Mouse (Mus musculus) right cerebral cortex, adult 18-20 months (tissue): ENCODE data around the gene Igfn1.
A peak's percentile ranks its signal among the peaks of the same experiment; 100 is the strongest.

Source experiments
- DNase-seq: peaks from one replicate; pipeline ENCODE4 v3.0.0; 2022; ENCODE audit warnings: mixed read lengths

Igfn1 gene

DNA sequence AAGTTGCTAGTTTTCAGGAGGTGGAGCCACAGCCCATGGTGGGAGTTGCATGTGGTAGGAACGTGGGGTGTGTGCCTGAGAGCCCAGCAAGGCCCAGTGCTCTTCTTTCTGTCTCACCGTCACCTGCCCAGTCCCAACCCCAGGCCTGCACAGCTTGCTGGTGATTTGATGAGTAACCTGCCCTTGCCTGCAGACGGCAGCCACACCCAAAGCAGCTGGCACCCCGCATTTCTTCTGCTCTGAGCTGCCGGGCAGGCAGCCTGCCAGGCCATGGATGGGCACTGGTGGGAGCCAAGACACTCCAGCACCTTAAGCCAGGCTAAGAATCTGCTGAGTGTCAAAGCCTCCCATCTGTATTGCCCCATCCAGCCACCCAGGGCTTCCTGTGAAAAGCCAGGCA, 80.3 kb downstream of the Igfn1 start:
- DNase-seq, result no peak

DNA sequence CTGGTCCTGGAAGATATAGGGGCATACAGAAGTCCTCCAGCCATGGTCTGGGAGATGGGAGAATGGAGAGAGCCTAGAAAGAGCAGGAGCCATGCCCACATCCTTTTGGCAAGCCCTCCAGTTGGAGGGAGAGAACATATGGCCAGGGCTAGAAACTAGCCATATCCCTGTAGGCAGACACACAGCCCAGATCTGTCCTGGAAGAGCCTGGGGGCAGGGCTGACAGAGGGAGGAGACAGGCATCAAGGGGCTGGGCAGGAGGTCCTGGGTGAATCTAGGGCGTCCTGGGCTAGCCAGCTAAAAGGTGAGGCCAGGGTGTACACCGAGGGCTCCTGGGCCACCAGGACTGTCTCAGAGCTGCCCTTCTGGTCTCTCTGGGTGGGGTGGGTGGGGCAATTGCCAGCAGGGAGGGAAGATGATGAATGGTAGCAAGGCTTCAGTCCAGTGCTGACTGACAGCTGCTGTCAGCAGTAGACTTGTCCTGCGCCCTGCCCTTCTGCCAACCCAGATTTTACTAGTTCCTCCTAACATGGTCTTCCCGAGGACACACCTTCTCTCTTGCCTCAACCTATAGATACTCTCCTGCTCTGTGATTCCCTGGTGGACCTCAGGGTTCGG, 81.7 kb downstream of the Igfn1 start:
- DNase-seq, result no peak

DNA sequence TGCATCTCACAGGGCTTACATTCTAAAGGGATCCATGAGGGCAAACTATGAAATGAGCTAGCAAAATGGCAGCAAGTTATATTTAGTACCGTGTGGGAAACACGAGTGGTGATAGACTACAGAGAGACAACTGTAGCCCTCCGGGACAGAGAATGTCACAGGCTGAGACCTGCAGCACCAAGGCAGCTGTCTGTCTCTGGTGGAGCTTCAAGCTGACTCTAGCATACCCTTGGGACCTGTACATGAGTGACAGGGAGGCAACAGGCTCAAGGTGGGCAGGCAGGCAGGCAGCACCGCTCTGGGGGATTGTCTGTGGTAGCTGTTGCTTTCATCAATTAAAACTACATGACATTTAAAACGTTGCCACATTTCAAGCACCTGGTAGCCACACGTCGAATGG, 82.9 kb downstream of the Igfn1 start:
- DNase-seq, result no peak

DNA sequence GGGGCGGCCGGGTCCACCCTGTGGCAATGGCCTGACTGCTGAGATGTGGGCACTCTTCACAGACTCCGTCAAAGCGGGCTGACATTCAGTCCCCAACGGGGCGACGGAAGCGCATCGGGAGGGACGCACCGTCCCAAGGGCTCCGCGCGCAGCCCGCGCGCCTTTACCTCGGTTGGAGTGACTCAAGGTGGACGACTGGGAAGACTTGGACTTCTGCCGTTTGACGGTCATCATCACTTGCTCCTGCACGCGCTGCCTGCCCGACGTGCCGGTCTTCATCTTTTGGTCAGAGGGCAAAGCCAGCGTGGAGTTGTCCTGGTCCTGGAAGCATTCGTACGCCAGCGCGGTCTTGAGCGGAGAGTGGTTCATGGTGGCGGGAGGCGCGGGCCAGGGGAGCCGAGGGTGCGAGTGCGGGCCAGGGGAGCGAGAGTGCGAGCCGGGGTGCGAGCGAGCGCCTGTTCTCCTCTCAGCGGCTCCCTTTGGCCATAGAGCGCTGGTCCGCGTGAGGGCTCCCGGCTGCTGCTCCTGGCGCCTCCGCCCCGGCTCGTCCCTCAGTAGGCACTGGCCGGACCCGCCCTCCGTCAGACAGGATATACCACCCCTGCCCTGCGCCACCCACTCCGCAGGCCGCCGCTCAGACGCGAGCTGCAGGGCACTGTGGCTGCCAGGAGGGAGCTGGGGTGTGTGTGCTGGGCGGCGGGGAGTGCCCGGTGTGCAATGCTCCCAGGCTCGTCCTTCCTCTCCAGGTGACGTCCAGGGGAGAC, 87.3 kb downstream of the Igfn1 start, which contains the start of gene Pkp1:
Gene Pkp1 (minus strand): TSS at position 564 of the 764 bp plus-strand sequence.
- no peak for DNase-seq

DNA sequence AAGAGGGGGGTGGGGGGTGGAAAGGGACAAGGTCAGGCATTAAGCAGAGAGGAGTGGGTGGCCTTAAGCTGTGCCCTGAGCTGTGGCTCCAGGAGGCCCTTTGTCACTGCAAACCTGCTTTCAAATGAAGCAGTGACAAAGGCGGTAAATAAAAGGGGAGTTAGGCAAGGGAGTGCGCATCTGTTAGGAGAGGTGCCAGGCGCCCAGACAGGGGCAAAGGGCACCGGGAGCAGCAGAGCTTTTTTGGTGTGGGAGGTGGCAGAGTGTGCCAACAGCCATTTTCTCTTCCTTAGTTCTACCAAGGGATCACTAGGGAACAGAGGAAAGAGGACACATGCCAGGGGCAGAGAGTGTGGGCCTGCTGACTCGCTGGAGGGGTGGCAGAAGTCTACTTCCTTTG, 88.9 kb downstream of the Igfn1 start:
- DNase-seq, result no peak

DNA sequence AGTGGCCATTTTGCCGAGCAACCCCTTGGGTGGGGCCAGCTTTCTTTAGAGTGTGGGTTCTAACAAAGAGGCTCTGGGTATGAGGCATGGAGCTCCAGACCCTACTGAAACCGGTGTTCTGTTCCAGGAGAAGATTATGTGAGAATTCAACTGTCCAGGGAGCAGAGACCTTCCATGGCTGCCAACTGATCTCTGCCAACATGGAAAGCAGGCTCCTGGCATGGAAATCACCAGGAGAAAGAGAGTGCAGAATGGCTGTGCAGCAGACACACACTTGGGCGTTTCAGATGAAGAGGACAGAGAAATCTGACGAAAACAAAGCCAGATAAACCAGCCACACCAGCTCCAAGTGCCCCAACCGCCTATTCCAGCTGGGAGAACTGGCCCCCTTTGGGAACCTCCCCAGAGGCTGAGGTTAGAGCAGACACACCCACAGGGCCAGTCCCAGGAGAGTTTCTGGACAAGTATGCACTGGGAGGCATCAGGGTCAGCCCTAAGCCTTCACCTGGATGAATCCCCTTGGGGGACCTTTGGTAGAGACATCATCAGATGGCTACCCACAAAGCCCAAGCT, 89.6 kb downstream of the Igfn1 start:
- DNase-seq, result no peak

DNA sequence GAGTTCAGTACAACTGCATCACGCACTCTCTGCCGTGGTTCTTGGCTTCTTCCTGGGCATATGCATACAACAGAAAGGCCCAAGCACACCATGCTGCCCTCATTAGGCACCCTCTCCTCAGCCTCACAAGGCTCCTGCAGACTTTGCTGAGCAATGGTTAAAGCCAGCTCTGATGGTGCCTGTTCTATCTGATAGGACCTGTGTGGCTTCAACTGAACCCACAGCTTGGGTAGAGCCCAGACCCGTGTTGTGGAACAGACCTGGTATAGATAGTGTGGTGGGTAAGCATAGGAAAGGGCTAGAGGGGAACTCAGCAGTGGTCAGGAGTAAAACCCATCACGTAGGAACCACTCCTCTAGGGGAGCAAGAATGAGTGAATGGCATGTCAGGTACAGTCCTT, 92.5 kb downstream of the Igfn1 start:
- DNase-seq, result no peak

DNA sequence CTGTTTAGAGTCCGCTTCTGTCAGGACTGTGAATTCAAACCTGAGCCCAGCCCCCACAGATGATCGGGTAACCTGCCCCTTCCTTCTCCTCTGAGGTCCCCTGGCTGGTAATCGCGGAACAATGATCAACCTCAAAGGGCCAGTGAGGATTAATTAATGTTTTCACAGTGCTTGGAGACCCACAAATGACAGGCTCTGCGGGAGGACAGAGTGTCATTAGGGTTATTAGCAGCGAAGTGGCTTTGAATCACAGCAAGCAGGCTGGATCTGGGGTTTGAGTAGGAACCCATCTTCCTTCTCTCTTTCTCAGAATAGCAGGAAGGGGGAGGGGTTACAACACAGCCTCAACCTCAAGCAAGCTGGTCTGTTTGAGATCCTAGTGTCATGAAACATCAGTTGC, 96.8 kb downstream of the Igfn1 start:
- DNase-seq, result no peak

DNA sequence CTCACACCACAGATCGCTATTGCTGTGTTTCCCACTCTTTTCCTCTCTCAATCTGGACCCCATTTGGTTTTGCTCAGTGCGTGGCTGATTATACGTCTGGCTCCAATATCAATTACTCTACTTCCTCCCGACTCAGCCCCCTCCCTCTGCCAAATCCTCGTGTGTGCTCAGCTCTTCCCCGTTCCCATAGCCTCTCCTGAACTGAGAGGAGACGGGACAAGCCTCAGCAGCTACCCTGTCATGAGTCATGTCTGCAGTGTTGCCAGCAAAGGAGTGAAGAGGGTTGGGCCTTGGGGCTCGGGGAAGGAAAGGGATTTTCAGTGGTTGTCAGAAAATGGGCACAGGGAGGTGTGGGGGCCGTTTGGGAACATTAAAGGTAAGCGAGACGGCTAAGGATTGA, 99.4 kb downstream of the Igfn1 start:
- DNase-seq, result peak; percentile 30
